Mouse (Mus musculus) CD4-positive naive resting alpha-beta T cell, adult 57 days (primary cell): Measurements from ENCODE around the gene Klk4. TPM values are rescaled to one million over a fixed set of nuclear protein-coding genes. Genes with fewer than 3 reads are reported as not detected.

Experiments used
- total RNA-seq: library from RNA; stranded (reverse); gene quantifications from one replicate; pipeline ENCODE4 v1.2.4, GENCODE M21; 2023

The Klk4 gene
- not detected for total RNA-seq

GRCm38 (mm10) chr7:43880912-43881311 is at the start of gene Klk4:
Klk4 (plus strand) TSS chr7:43881160.

GRCm38 (mm10) chr7:43841701-43842100 is 39.3 kb upstream of the Klk4 start, which contains the start of gene Klk5:
Klk5 (plus strand) TSS chr7:43841971.

GRCm38 (mm10) chr7:43933440-43933839 is 52.5 kb downstream of the Klk4 start, which contains the start of gene Klk15:
Klk15 (plus strand) TSS chr7:43933740.

Other genes with a start within 250 kb of the Klk4 start
- gene Ceacam18, start 246.5 kb upstream of the Klk4 start, total RNA-seq = not detected
- 2.2 TPM for gene Siglece, start 221.0 kb upstream of the Klk4 start, total RNA-seq
- 9.4 TPM for gene Ctu1, start 209.1 kb upstream of the Klk4 start, total RNA-seq
- gene Klk14, start 190.7 kb upstream of the Klk4 start, total RNA-seq = not detected
- gene Klk13, start 168.6 kb upstream of the Klk4 start, total RNA-seq = not detected
- gene Klk12, start 112.3 kb upstream of the Klk4 start, total RNA-seq = not detected
- gene Klk11, start 106.6 kb upstream of the Klk4 start, total RNA-seq = not detected
- gene Klk10, start 100.1 kb upstream of the Klk4 start, total RNA-seq = not detected
- not detected for gene Klk9, start 89.3 kb upstream of the Klk4 start, total RNA-seq
- gene Klk8, start 83.6 kb upstream of the Klk4 start, total RNA-seq = 123 TPM
- gene Klk7, start 69.9 kb upstream of the Klk4 start, total RNA-seq = 0.41 TPM
- not detected for gene Klk6, start 56.7 kb upstream of the Klk4 start, total RNA-seq
- not detected for gene Klk5, start 39.2 kb upstream of the Klk4 start, total RNA-seq
- not detected for gene Klk15, start 52.6 kb downstream of the Klk4 start, total RNA-seq
- not detected for gene Klk1b8, start 69.5 kb downstream of the Klk4 start, total RNA-seq
- gene Klk1b1, start 85.6 kb downstream of the Klk4 start, total RNA-seq = not detected
- gene Klk1b9, start 94.9 kb downstream of the Klk4 start, total RNA-seq = not detected
- not detected for gene Klk1b11, start 114.7 kb downstream of the Klk4 start, total RNA-seq
- not detected for gene Klk1b26, start 131.0 kb downstream of the Klk4 start, total RNA-seq
- gene Klk1b27, start 171.1 kb downstream of the Klk4 start, total RNA-seq = not detected
- not detected for gene Klk1b21, start 221.2 kb downstream of the Klk4 start, total RNA-seq
- gene Klk1b22, start 231.5 kb downstream of the Klk4 start, total RNA-seq = not detected